Mouse (Mus musculus) MEL (cell line): ENCODE measurements around the gene Bcan.

Experiments used
- E2F4 ChIP-seq: IDR thresholded peaks from 2 replicates; pipeline ENCODE4 v1.6.1; 2011; ENCODE audit warnings: low read depth, low read length, improper control_type of control experiment, borderline replicate concordance
- SMC3 ChIP-seq: IDR thresholded peaks from 2 replicates; pipeline ENCODE4 v1.6.1; 2011; ENCODE audit warnings: low read depth, low read length, improper control_type of control experiment
- TCF12 ChIP-seq: IDR thresholded peaks from 2 replicates; pipeline ENCODE4 v1.6.1; 2014; ENCODE audit warnings: low read depth, mild to moderate bottlenecking, inconsistent platforms, low read length, improper control_type of control experiment, moderate library complexity
- USF1 ChIP-seq: IDR thresholded peaks from 2 replicates; pipeline ENCODE4 v1.6.1; 2014; ENCODE audit warnings: low read depth, mild to moderate bottlenecking, inconsistent platforms, low read length, improper control_type of control experiment, moderate library complexity
- ZNF384 ChIP-seq: IDR thresholded peaks from 2 replicates; pipeline ENCODE4 v1.6.1; 2012; ENCODE audit warnings: low read depth, mild to moderate bottlenecking, inconsistent platforms, low read length, improper control_type of control experiment

DNA sequence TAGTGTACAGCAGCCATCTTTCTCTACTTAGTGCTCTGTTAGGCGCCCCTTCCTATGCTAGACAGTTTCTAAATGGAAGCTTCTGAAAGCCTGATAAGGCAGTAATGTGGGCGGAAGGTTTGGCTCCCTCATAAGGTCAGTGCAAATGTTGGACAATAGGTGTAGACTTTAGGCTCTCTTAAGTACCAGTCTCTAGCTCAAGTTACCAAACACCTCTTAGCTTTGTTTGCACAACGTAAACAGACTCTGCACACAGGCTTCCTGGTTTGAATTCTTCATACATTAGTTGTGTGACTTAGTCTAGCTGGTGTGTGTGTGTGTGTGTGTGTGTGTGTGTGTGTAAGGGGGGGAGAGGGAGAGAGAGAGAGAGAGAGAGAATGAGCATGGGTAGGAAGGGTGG is 49.5 kb upstream of the Bcan start:
- TF ChIP-seq ZNF384 (no peak), TCF12 (no peak), E2F4 (no peak), USF1 (no peak), SMC3 (no peak)
